Mouse (Mus musculus) ES-Bruce4 (cell line): Measurements from ENCODE around the gene Psmf1. TPM values are rescaled to one million over a fixed set of nuclear protein-coding genes. Genes with fewer than 3 reads are reported as not detected.
A peak's percentile ranks its signal among the peaks of the same experiment; 100 is the strongest.

ENCODE experiments used
- H3K27ac ChIP-seq: 2 replicates; pipeline ENCODE4 v1.5.1; 2012; ENCODE audit warnings: low read length, inconsistent platforms; ENCODE audit not compliant: insufficient read depth
- H3K27me3 ChIP-seq: 2 replicates; pipeline ENCODE4 v1.6.1; 2012; ENCODE audit warnings: mild to moderate bottlenecking, low read length, inconsistent platforms; ENCODE audit not compliant: control insufficient read depth, poor library complexity, insufficient read depth, severe bottlenecking
- H3K36me3 ChIP-seq: 2 replicates; pipeline ENCODE4 v1.6.1; 2012; ENCODE audit warnings: inconsistent platforms, mild to moderate bottlenecking, low read length, moderate library complexity; ENCODE audit not compliant: control insufficient read depth, poor library complexity, insufficient read depth, severe bottlenecking
- H3K4me1 ChIP-seq: one replicate; pipeline ENCODE4 v1.8.1; 2011; ENCODE audit warnings: low read length; ENCODE audit not compliant: control insufficient read depth, insufficient read depth
- H3K4me3 ChIP-seq: 2 replicates; pipeline ENCODE4 v1.5.1; 2011; ENCODE audit warnings: low read depth, mild to moderate bottlenecking, low read length
- H3K9ac ChIP-seq: 2 replicates; pipeline ENCODE4 v1.6.1; 2012; ENCODE audit warnings: low read depth, mild to moderate bottlenecking, inconsistent platforms; ENCODE audit not compliant: poor library complexity, severe bottlenecking
- H3K9me3 ChIP-seq: replicated peaks from 2 replicates; pipeline ENCODE4 v1.6.1; 2012; ENCODE audit warnings: mild to moderate bottlenecking, low read length, inconsistent platforms; ENCODE audit not compliant: control insufficient read depth, poor library complexity, insufficient read depth, severe bottlenecking
- CTCF ChIP-seq: IDR thresholded peaks from one replicate; pipeline ENCODE4 v1.8.1; 2011; ENCODE audit warnings: low read depth, low read length
- EP300 ChIP-seq: IDR thresholded peaks from 2 replicates; pipeline ENCODE4 v1.6.1; 2011; ENCODE audit warnings: low read depth, low read length; ENCODE audit not compliant: insufficient read depth
- POLR2A ChIP-seq: IDR thresholded peaks from one replicate; pipeline ENCODE4 v1.8.1; 2011; ENCODE audit warnings: low read length; ENCODE audit not compliant: insufficient read depth
- polyA plus RNA-seq: library from polyadenylated mRNA; stranded (reverse); fragments of >200 nt; gene quantifications from 2 replicates; pipeline ENCODE4 v1.2.4, GENCODE M21; 2011; ENCODE audit warnings: low read depth; ENCODE audit not compliant: missing spikeins, insufficient read depth, insufficient read length

Gene Psmf1
- polyA plus RNA-seq, 1 experiment, result 34.1 TPM

DNA sequence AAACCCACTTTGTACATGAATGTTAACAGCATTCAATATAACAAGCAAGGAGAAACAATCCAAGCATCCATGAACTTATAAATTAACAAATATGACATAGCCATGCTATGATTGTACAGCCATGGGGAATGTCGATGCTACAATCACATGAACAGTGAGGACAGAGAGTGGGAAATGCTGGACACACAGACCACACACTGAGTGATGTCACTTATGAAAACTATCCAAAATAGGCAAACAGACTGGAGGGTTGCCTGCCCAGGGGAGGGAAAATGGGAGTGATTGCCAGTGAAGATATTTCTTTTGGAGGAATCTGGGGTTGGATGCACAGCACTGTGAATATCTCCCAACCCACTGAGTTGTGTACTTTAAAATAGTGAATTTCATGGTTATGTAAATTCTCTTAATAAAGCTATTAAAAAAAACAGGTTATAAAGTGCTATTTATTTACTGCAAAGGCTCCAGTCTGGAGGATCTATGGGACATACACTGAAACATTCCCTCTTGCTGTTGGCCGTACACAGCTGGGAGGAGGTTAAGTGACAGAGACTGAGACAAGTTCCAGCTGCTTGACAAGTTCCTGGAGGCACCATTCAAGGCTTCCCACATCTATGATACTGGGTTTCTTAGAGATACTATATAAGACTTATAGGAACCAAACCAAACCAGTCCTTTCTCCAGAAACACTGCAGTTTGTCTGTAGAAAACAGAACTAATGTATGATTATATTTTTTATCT, 27.5 kb downstream of the Psmf1 start:
- TF ChIP-seq POLR2A, result no peak
- no peak for TF ChIP-seq EP300
- TF ChIP-seq CTCF, result no peak
- H3K9ac ChIP-seq, result no peak overlapping the region
- H3K9me3 ChIP-seq, result no peaks in the 10 kb centered on the region
- H3K27ac ChIP-seq, result no peak overlapping the region
- peaks cover 18% of the 10 kb centered on the region for H3K36me3 ChIP-seq
- H3K4me1 ChIP-seq, result no peaks in the 10 kb centered on the region
- H3K27me3 ChIP-seq, result no peaks in the 10 kb centered on the region
- no peak overlapping the region for H3K4me3 ChIP-seq

DNA sequence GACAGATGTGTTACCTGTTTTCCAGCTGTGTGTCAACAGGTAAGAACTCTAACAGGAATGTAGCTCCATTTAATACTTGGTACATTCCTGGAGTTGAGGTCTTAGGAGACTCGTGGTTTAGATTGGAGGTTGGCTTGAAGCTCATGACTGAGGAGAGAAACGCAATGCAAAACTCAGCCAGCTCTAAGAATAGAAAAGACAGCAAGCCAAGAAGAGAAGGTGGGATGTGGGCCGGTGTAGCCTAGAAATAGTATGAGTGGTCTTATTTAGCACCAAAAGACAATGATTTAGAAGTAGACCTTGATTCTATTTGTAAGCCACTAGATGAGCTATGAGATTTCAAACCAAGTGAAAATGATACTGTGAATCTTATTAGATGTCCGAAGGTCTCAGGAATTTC, 28.5 kb downstream of the Psmf1 start:
- H3K27me3 ChIP-seq, result no peaks in the 10 kb centered on the region
- H3K36me3 ChIP-seq, result peaks cover 18% of the 10 kb centered on the region
- no peak overlapping the region for H3K9ac ChIP-seq
- TF ChIP-seq EP300 (no peak), CTCF (no peak), POLR2A (no peak)
- H3K4me3 ChIP-seq, result no peak overlapping the region
- H3K4me1 ChIP-seq, result no peaks in the 10 kb centered on the region
- H3K27ac ChIP-seq, result no peak overlapping the region
- H3K9me3 ChIP-seq, result no peaks in the 10 kb centered on the region

DNA sequence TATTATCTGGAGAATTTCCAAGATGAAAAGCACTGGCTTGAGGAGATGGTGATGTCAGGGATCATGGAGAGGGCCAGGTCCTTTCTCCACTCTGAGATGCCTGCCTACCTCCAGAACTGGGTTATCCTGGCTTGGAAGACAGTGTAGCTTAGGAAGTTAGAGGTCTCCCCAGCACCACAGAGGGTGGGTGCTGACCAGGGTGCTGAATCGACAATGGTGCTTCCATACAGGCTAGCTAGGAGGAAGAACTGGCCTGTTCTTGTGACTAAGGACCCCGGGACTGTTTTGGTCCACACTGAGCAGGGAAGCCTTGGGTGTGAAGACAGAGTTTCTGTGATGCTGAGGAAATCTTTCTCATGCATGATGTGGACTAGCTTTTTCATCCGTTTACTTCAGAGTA, 31.3 kb downstream of the Psmf1 start:
- TF ChIP-seq EP300, result no peak
- TF ChIP-seq CTCF, result no peak
- no peak for TF ChIP-seq POLR2A
- Histone ChIP-seq H3K9me3 (no peaks in the 10 kb centered on the region), H3K4me1 (no peaks in the 10 kb centered on the region), H3K9ac (no peak overlapping the region), H3K27ac (no peak overlapping the region), H3K27me3 (no peaks in the 10 kb centered on the region), H3K36me3 (no peaks in the 10 kb centered on the region; the same call in 1 of the 2 replicates), H3K4me3 (no peak overlapping the region)

DNA sequence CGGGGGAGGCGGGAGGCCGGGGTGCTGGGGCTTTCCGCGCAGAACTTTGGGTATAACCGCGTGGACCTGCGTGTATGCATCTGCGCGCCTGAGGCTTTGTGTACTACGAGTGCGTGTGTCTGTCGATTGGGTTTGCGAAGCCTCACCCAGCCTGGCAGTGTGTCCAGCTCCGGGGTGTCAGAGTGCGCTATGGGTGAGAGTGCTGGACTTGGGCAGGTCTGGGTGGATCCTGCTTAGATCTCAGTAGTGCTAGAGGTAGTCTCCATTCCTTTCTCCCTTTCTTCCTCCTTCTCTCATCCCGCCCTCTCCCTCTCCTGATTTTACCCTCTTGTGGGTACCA, 41.2 kb downstream of the Psmf1 start:
- no peaks in the 10 kb centered on the region for H3K9me3 ChIP-seq
- no peaks in the 10 kb centered on the region for H3K36me3 ChIP-seq
- H3K4me3 ChIP-seq, result peak overlapping the region; percentile 72
- H3K27ac ChIP-seq, result no peak overlapping the region
- no peak for TF ChIP-seq POLR2A
- no peak for TF ChIP-seq EP300
- TF ChIP-seq CTCF, result no peak
- peaks cover 13% of the 10 kb centered on the region for H3K27me3 ChIP-seq
- peak overlapping the region; percentile 66 for H3K9ac ChIP-seq
- H3K4me1 ChIP-seq, result no peaks in the 10 kb centered on the region

DNA sequence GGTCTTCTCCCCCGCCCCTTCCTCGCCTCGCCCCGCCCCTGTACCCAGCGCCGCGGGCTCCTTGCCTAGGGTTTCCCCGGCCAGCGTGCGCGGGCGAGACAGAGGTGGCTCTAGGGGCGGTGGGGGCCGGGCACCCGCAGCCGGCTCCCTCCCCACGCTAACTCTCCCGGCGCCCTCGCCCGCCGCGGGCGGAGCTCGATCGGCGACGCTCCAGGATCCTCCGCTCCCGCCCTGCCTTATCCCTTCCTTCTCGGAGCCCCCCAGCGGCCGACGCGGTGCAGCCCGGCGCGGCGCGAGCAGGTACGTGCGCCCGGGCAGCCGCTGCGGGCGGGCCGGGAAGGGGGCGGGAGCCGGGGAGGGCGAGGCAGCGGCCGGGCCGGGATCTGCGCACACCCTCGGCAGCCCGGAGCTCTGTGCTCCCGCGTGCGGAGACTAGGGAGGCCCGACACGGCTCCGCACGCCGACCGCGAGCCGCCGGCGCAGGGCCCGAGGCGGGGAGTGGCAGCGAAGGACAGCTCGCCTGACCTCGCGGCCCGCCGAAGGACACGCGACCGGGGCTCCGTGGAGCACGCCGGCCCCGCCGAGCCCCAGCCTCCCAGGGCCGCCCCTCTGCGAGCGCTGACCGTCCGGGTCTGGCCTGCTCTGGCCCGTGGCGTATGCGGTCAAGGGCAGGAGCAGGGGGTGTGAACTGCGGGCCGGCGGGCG, 41.7 kb downstream of the Psmf1 start:
- Histone ChIP-seq H3K9me3 (no peaks in the 10 kb centered on the region), H3K9ac (peak overlapping the region; percentile 66), H3K27me3 (peaks cover 13% of the 10 kb centered on the region), H3K4me1 (no peaks in the 10 kb centered on the region), H3K4me3 (peak overlapping the region; percentile 72), H3K27ac (no peak overlapping the region), H3K36me3 (no peaks in the 10 kb centered on the region)
- no peak for TF ChIP-seq EP300
- no peak for TF ChIP-seq POLR2A
- TF ChIP-seq CTCF, result no peak

DNA sequence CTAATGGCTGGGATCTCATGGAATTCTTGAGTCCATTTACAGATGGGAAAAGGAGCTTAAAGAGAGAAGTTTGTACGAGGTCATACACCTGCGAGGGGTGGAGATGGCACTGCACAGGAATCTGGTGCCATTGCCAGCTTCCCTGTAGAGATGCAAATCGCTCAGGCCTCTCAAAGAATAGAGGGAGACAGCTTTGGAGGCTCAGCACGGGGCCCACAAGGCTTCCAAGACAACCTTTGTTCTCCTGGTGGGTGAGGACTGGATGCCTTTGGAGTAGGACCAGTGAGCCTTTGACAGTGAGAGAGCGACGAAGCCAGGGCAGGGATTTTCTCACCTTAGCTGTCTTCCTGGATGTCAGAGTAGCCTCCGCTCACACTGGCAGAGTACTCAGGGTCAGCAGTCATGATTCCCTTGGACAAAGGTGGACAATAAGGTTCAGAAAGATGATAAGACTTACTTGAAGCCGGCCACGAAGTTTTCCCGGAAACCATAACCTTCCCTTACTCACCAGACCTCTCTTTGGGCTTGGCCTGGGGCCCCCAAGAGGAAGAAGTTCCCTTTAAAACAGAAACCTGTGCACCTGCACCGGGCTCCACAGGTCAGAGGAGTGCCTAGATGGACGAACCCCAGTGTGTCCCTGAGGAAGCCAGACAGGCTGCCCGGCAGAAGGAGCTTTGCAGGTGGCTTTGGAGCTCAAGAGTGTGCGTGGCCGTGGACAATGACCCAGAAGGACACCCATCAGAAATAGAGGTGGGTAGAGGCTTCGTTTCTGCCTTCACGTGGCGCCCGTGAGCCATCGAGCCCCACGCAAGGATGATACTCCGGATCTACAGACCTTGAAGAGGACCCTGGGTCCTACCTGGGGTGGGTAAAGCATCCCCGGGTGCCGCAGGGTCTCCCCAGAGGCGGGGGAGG, 42.5 kb downstream of the Psmf1 start, which contains the start of gene Tmem74b:
Tmem74b (plus strand) TSS at position 778 of the 915 bp plus-strand sequence.
- peak within 1 kb of the TSS; percentile 72 for H3K4me3 ChIP-seq
- peaks cover 13% of the 10 kb centered on the region for H3K27me3 ChIP-seq
- H3K9ac ChIP-seq, result peak within 1 kb of the TSS; percentile 66
- H3K4me1 ChIP-seq, result no peaks in the 10 kb centered on the region
- no peak within 1 kb of the TSS for H3K27ac ChIP-seq
- H3K36me3 ChIP-seq, result no peaks in the 10 kb centered on the region
- no peaks in the 10 kb centered on the region for H3K9me3 ChIP-seq
- TF ChIP-seq POLR2A (no peak), CTCF (no peak), EP300 (no peak)
